Mouse (Mus musculus) retina, adult 2 months (tissue): ENCODE data around the gene Slc25a43.
A peak's percentile ranks its signal among the peaks of the same experiment; 100 is the strongest.
"Not testable (repeated sequence)": the region's sequence is repeated elsewhere in the genome, so short reads cannot be mapped to it uniquely, and the experiment has no call there.

ENCODE experiments used
- DNase-seq: peaks from one replicate; pipeline ENCODE4 v3.0.0-alpha.2; 2012; ENCODE audit warnings: low read depth, low spot score

Gene Slc25a43

GRCm38 (mm10) chrX:36777694-36778093 is 34.2 kb downstream of the Slc25a43 start:
- DNase-seq, result no peak

- DNase-seq, result no peak
Measured at GRCm38 (mm10) chrX:36789360-36789759, 45.9 kb downstream of the Slc25a43 start.

GRCm38 (mm10) chrX:36794571-36794970 is 51.1 kb downstream of the Slc25a43 start:
- no peak for DNase-seq

- DNase-seq, result peak; percentile 68
Measured at GRCm38 (mm10) chrX:36795424-36796162, 52.1 kb downstream of the Slc25a43 start, which contains the start of gene Slc25a5. Gene Slc25a5, plus strand, starts transcription at chrX:36795651.

GRCm38 (mm10) chrX:36796163-36796581 is 52.7 kb downstream of the Slc25a43 start:
- DNase-seq, result peak; percentile 63

- not testable (repeated sequence) for DNase-seq
Measured at GRCm38 (mm10) chrX:36796734-36797133, 53.3 kb downstream of the Slc25a43 start.

- no peak for DNase-seq
Measured at GRCm38 (mm10) chrX:36799131-36799879, 55.8 kb downstream of the Slc25a43 start.

GRCm38 (mm10) chrX:36803189-36803588 is 59.7 kb downstream of the Slc25a43 start:
- DNase-seq, result no peak

- DNase-seq, result no peak
Measured at GRCm38 (mm10) chrX:36804196-36804595, 60.7 kb downstream of the Slc25a43 start.

GRCm38 (mm10) chrX:36805466-36806235 is 62.2 kb downstream of the Slc25a43 start:
- DNase-seq, result no peak

GRCm38 (mm10) chrX:36807360-36808317 is 64.2 kb downstream of the Slc25a43 start:
- peak; percentile 47 for DNase-seq

GRCm38 (mm10) chrX:36808318-36808683 is 64.8 kb downstream of the Slc25a43 start:
- no peak for DNase-seq

GRCm38 (mm10) chrX:36811377-36811776 is 67.9 kb downstream of the Slc25a43 start:
- no peak for DNase-seq

GRCm38 (mm10) chrX:36814161-36814836 is 70.8 kb downstream of the Slc25a43 start:
- no peak for DNase-seq

GRCm38 (mm10) chrX:36815022-36815421 is 71.6 kb downstream of the Slc25a43 start:
- DNase-seq, result no peak

GRCm38 (mm10) chrX:36815439-36815838 is 72.0 kb downstream of the Slc25a43 start:
- DNase-seq, result no peak

- no peak for DNase-seq
Measured at GRCm38 (mm10) chrX:36816368-36816899, 73.0 kb downstream of the Slc25a43 start.

- no peak for DNase-seq
Measured at GRCm38 (mm10) chrX:36816953-36817441, 73.5 kb downstream of the Slc25a43 start.

- no peak for DNase-seq
Measured at GRCm38 (mm10) chrX:36819575-36819974, 76.1 kb downstream of the Slc25a43 start.

- no peak for DNase-seq
Measured at GRCm38 (mm10) chrX:36820201-36820600, 76.7 kb downstream of the Slc25a43 start.
